Mouse (Mus musculus) thymus, adult 2 months (tissue): ENCODE data around the gene Cyp2c70. TPM values are rescaled to one million over a fixed set of nuclear protein-coding genes. Genes with fewer than 3 reads are reported as not detected.
A peak's percentile ranks its signal among the peaks of the same experiment; 100 is the strongest.
"Not testable (repeated sequence)": the region's sequence is repeated elsewhere in the genome, so short reads cannot be mapped to it uniquely, and the experiment has no call there.

Source experiments
- DNase-seq: peaks from one replicate; pipeline ENCODE4 v3.0.0; 2021
- H3K27ac ChIP-seq: fragments of 200-500 bp; 2 replicates; pipeline ENCODE4 v1.5.1; 2012; ENCODE audit warnings: low read length, control low read depth; ENCODE audit not compliant: control insufficient read depth, insufficient read depth
- H3K27me3 ChIP-seq: fragments of 200-500 bp; 2 replicates; pipeline ENCODE4 v1.6.1; 2012; ENCODE audit warnings: mild to moderate bottlenecking, low read length, moderate library complexity, mixed read lengths; ENCODE audit not compliant: control insufficient read depth, insufficient read depth
- H3K36me3 ChIP-seq: fragments of 200-500 bp; 2 replicates; pipeline ENCODE4 v1.6.1; 2012; ENCODE audit warnings: mild to moderate bottlenecking, low read length, moderate library complexity; ENCODE audit not compliant: control insufficient read depth, insufficient read depth
- H3K4me1 ChIP-seq: fragments of 200-500 bp; replicated peaks from 2 replicates; pipeline ENCODE4 v1.6.1; 2012; ENCODE audit warnings: low read length; ENCODE audit not compliant: control insufficient read depth, insufficient read depth
- H3K4me3 ChIP-seq: fragments of 200-500 bp; 2 replicates; pipeline ENCODE4 v1.5.1; 2012; ENCODE audit warnings: mild to moderate bottlenecking, low read length, control low read depth, moderate library complexity; ENCODE audit not compliant: control insufficient read depth, insufficient read depth
- CTCF ChIP-seq: fragments of 200-500 bp; IDR thresholded peaks from 2 replicates; pipeline ENCODE4 v1.5.1; 2012; ENCODE audit warnings: mild to moderate bottlenecking, control low read depth, low read length, moderate library complexity, borderline replicate concordance; ENCODE audit not compliant: control insufficient read depth, poor library complexity, insufficient read depth; ENCODE audit errors: extremely low read depth
- POLR2A ChIP-seq: fragments of 200-500 bp; IDR thresholded peaks from 2 replicates; pipeline ENCODE4 v1.6.1; 2012; ENCODE audit warnings: mild to moderate bottlenecking, low read length, control low read depth, moderate library complexity; ENCODE audit not compliant: control insufficient read depth, poor library complexity, insufficient read depth; ENCODE audit errors: extremely low read depth
- WGBS: fragments of 180-500 bp; shearing (Covaris S2); methylation state at CpG from one replicate; pipeline ENCODE4 v1.1.7; 2018; 5-methylcytosine and 5-hydroxymethylcytosine counted together
- polyA plus RNA-seq: library from polyadenylated mRNA; depleted of rRNA; stranded (reverse); fragments of >200 nt; gene quantifications from 2 replicates; pipeline ENCODE4 v1.2.3, GENCODE M21; 2012

The Cyp2c70 gene
- polyA plus RNA-seq, 1 experiment = 0.11 TPM

DNA sequence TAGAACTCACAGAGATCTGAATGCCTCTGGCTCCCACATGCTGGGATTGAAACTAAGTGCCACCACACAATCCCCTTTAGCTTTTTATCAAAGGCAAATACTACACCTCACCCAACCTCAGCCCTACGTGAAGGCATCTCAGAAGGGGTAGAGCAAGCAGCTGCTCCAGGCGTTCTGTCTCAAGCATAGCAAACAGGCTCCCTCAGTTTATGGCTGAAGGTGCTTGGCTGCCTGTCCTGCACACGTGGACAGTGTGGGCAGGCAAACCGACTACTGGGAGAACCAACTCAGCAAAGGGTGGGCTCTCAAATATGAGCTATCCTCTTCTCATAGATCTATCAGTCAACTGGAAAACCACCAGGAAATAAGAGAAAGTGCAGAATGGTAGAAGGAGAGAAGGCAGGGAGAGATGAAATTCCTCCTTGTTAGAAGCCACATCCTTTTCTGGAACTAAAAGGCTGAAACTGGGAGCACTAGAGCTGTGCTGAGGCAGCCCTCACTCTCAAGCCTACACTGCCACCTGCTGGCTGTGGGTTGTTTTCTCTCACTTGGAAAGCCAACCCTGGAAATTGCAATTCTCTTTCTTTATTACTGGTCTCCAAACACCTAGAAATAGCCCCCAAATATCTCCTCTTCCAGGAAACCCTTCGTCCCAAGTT, 38.1 kb upstream of the Cyp2c70 start:
- TF ChIP-seq POLR2A (no peak), CTCF (no peak)
- WGBS = 82% methylated on average over 5 of the region's 5 CpGs
- DNase-seq = peak; percentile 59

GRCm38 (mm10) chr19:40222307-40222706, 35.2 kb upstream of the Cyp2c70 start:
- H3K4me3 ChIP-seq, H3K4me1 ChIP-seq, DNase-seq, H3K27me3 ChIP-seq, H3K36me3 ChIP-seq, H3K27ac ChIP-seq: not testable (repeated sequence)
- 99% methylated on average over 9 of the region's 9 CpGs for WGBS

More for the DNA sequence above, 38.1 kb upstream of the Cyp2c70 start:
- no peak overlapping the region for H3K4me3 ChIP-seq
- H3K27me3 ChIP-seq = no peaks in the 10 kb centered on the region
- H3K36me3 ChIP-seq = peaks cover 20% of the 10 kb centered on the region
- no peak overlapping the region for H3K27ac ChIP-seq
- H3K4me1 ChIP-seq = no peaks in the 10 kb centered on the region

- peaks cover 5% of the 10 kb centered on the region; the same call in 1 of the 2 replicates for H3K36me3 ChIP-seq
- WGBS = 93% methylated on average over 5 of the region's 5 CpGs
- no peaks in the 10 kb centered on the region for H3K4me1 ChIP-seq
- H3K4me3 ChIP-seq = no peak overlapping the region
- TF ChIP-seq CTCF (no peak), POLR2A (no peak)
- H3K27me3 ChIP-seq = no peaks in the 10 kb centered on the region; the same call in 1 of the 2 replicates
- no peak overlapping the region for H3K27ac ChIP-seq
- DNase-seq = no peak
Measured at GRCm38 (mm10) chr19:40220878-40221277, 33.7 kb upstream of the Cyp2c70 start.

DNA sequence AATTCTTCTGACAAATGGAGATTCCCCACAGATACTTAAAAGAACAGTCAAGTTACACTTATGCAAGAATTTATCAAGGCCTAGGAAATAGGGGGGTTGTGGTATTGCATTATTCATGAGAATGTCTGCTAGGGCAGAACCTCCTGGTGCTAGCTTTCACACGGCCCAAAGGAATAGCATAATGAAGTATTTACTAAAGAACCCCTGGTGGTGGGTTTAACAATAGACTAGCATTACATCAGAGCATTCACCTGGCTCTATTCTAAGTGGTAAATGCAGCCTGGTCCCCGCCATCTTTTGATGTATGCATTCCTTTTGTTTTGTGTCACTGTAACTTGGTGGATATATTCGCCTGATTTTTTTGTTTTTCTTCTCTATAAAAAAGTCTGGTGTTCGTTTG, 15.8 kb upstream of the Cyp2c70 start:
- H3K27ac ChIP-seq, H3K27me3 ChIP-seq, H3K36me3 ChIP-seq, DNase-seq, H3K4me1 ChIP-seq, H3K4me3 ChIP-seq: not testable (repeated sequence)
- WGBS = 86% methylated on average over 4 of the region's 4 CpGs

DNA sequence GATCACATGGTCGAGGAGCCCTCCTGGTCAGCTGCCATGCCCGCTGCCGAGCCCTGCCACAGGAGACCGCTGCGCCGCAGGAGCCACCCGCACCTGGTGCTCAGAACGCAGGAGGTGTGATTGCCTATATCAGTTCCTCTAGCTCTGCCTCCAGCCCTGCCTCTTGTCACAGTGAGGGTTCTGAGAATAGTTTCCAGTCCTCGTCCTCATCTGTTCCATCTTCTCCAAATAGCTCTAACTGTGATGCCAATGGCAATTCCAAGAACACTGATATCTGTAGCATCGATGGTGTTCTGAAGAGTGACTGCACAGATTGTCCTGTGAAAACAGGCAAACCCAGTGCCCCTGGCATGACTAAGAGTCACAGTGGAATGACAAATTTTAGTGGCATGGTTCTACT, 3.5 kb upstream of the Cyp2c70 start:
- Histone ChIP-seq H3K4me3 (no peak overlapping the region), H3K27me3 (no peaks in the 10 kb centered on the region), H3K36me3 (no peaks in the 10 kb centered on the region), H3K4me1 (no peaks in the 10 kb centered on the region), H3K27ac (no peak overlapping the region)
- no peak for TF ChIP-seq POLR2A
- TF ChIP-seq CTCF = no peak
- DNase-seq = no peak
- 95% methylated on average over 10 of the region's 10 CpGs for WGBS

GRCm38 (mm10) chr19:40183600-40183999, 3.5 kb downstream of the Cyp2c70 start:
- no peaks in the 10 kb centered on the region for H3K36me3 ChIP-seq
- H3K27me3 ChIP-seq = no peaks in the 10 kb centered on the region
- H3K4me3 ChIP-seq = no peak overlapping the region
- no peak for DNase-seq
- H3K4me1 ChIP-seq = no peaks in the 10 kb centered on the region
- WGBS = 96% methylated on average over 5 of the region's 5 CpGs
- H3K27ac ChIP-seq = no peak overlapping the region
- TF ChIP-seq CTCF = no peak
- no peak for TF ChIP-seq POLR2A

DNA sequence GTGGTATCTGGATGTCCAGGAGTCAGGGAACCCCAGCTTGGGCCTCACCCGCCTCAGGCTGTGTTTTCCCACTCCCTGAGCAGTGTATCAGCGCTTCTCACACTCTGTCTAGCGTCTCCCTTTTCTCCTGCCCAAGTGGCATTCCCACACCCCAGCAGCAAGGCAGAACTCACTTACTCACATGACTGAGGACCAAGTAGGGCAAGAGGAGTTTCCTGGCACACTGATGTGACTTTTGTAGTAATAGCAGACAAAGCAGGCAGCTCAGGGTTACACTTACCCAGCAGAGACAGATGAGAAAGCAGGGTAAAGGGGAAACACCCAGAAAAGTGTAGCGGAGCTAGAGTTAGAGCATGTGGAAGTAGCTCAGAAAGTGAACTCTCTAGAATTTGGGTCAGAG, 8.8 kb downstream of the Cyp2c70 start:
- no peak for DNase-seq
- 92% methylated on average over 4 of the region's 4 CpGs for WGBS
- Histone ChIP-seq H3K4me3 (no peak overlapping the region), H3K27ac (no peak overlapping the region), H3K4me1 (no peaks in the 10 kb centered on the region), H3K36me3 (no peaks in the 10 kb centered on the region), H3K27me3 (no peaks in the 10 kb centered on the region)
- no peak for TF ChIP-seq CTCF
- no peak for TF ChIP-seq POLR2A

DNA sequence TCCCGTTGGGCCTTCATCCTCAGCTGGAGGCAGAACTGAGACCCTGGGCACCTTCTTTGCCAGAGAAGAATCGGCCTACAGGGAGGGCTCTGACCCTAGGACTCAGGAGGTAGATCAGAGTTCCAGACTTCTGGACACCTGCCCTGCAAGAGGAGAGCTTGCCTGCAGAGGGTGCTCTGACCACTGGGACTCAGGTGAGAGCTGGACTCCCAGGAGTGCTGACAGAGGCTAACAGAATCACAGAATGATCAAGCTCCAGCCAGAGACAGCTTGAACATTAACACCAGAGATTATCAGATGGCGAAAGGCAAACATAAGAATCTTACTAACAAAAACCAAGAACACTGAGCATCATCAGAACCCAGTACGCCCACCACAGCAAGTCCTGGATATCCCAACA, 18.7 kb downstream of the Cyp2c70 start:
- H3K27ac ChIP-seq, H3K4me1 ChIP-seq, H3K36me3 ChIP-seq, DNase-seq, H3K27me3 ChIP-seq, H3K4me3 ChIP-seq: not testable (repeated sequence)
- WGBS = 89% methylated on average over 4 of the region's 4 CpGs

DNA sequence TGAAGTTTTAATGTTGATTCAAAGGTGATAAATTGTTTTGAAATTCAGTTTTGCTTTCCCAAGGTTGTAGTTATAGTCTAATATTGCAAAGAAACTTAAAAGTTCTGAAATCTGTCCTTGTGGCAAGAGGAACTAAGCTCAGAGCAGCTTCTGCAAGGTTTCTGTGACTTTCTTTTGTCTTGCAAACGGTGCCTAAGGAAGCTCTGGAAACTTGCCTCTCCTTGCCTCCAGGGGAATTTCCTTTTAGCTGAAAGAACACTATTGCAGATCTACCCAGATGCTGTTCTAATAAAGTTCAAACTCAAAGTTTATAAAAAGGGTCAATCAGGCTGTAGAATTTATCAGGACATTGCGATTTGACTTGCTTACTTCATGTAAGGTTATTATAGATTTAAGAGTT, 60.1 kb downstream of the Cyp2c70 start:
- 45% methylated on average over 2 of the region's 2 CpGs for WGBS
- H3K4me1 ChIP-seq, H3K36me3 ChIP-seq, H3K27me3 ChIP-seq, H3K27ac ChIP-seq, H3K4me3 ChIP-seq, DNase-seq: not testable (repeated sequence)

DNA sequence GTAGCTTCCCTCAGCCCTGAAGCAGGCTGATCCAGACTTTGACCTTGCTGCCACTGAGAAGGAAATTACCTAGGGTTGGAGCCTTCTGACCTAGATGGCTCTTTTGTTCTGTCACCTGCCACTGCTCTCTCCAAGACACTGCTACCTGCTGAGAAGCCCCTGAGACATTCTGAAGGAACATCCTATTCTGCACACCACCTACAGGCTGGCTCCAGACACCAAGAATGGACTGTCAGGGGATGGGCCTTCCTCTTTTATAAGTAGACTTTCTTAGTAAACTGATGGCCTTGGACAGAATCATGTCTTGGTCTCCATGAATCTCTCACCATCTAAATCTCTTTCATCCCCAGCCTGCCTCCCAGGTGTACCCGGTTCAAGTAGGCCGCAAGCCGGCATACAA, 62.0 kb downstream of the Cyp2c70 start:
- not testable (repeated sequence) for H3K27ac ChIP-seq, H3K27me3 ChIP-seq, DNase-seq, H3K4me1 ChIP-seq, H3K36me3 ChIP-seq, H3K4me3 ChIP-seq
- WGBS = 86% methylated on average over 3 of the region's 3 CpGs
